8 mouse cellular contexts compared by ENCODE assay signal in genomic region chrX:71816401-71816857, GRCm38 (mm10). TPM values are rescaled to one million over a fixed set of nuclear protein-coding genes. Genes with fewer than 3 reads are reported as not detected.
DNase-seq lines count a peak whose midpoint lies in the region; ATAC-seq and TF ChIP-seq lines count a peak whose summit lies in the region.

No protein-coding gene starts in this region.

- WGBS in forebrain, embryonic 10.5 days = 24% methylated on average over 52 of the region's 52 CpGs
- WGBS in heart, embryonic 15.5 days = 14% methylated on average over 46 of the region's 52 CpGs
- 15% methylated on average over 49 of the region's 52 CpGs for WGBS in liver, embryonic 14.5 days (ENCODE audit: insufficient replicate concordance)
- whole genome bisulfite sequencing in neural tube, embryonic 11.5 days = 22% methylated on average over 31 of the region's 52 CpGs
- WGBS in stomach, postnatal 0 days = 14% methylated on average over 45 of the region's 52 CpGs

- ATAC-seq in CD4-positive, CD25-positive, alpha-beta regulatory T cell, adult 4 months = peak; percentile 90
- ATAC-seq in heart, embryonic 15.5 days (replicated peaks; ENCODE audit: insufficient number of reproducible peaks, insufficient read depth, low FRiP score, low read depth) = peak; percentile 95
- ATAC-seq in liver, embryonic 14.5 days (ENCODE audit: insufficient read depth) = peak; percentile 99
- ATAC-seq in neural tube, embryonic 11.5 days (ENCODE audit: insufficient read depth, low FRiP score, low TSS enrichment) = peak; percentile 97
- ATAC-seq in stomach, postnatal 0 days (ENCODE audit: low FRiP score, low TSS enrichment) = peak; percentile 99

- peak; percentile 37 for DNase-seq in c-Kit-negative CD71-positive TER-119-positive erythroid progenitor cells, embryonic 14.5 days (ENCODE audit: low read depth, low spot score)
- DNase-seq in forebrain, embryonic 10.5 days (ENCODE audit: extremely low spot score, low spot score) = peak; percentile 79
- peak; percentile 85 to 93 for DNase-seq in kidney, postnatal 25 days
- DNase-seq in liver, embryonic 14.5 days (ENCODE audit: low read depth in 3 of 3, low spot score in 3 of 3) = peak; percentile 59 to 60 (median 60)
- peak; percentile 89 for DNase-seq in neural tube, embryonic 11.5 days (ENCODE audit: low spot score)
- DNase-seq in stomach, postnatal 0 days (ENCODE audit: low spot score) = peak; percentile 87

- TF ChIP-seq EP300 in liver, embryonic 14.5 days (IDR thresholded peaks at IDR 0.05; ENCODE audit: low read depth) = no peak
- no peak for TF ChIP-seq EP300 in stomach, postnatal 0 days (optimal IDR thresholded peaks at IDR 0.05)

- H3K4me2 ChIP-seq in heart, embryonic 15.5 days = peak overlapping the region; percentile 56
- peak overlapping the region; percentile 70 for H3K4me2 ChIP-seq in liver, embryonic 14.5 days (ENCODE audit: low read depth)
- peak overlapping the region; percentile 43 for H3K4me2 ChIP-seq in neural tube, embryonic 11.5 days (ENCODE audit: low read depth)
- peak overlapping the region; percentile 52 for H3K4me2 ChIP-seq in stomach, postnatal 0 days (replicated peaks; ENCODE audit: low read depth)

- no peak for TF ChIP-seq CTCF in liver, embryonic 14.5 days (IDR thresholded peaks at IDR 0.05; ENCODE audit: low read depth)
- no peak for TF ChIP-seq CTCF in stomach, postnatal 0 days (IDR thresholded peaks at IDR 0.05; ENCODE audit: low read depth)

- H3K36me3 ChIP-seq in forebrain, embryonic 10.5 days (replicated peaks) = 0 out of 2 replicates have a peak, but pooled peaks cover 4% of the 10 kb centered on the region
- H3K36me3 ChIP-seq in heart, embryonic 15.5 days = no peaks in the 10 kb centered on the region
- no peaks in the 10 kb centered on the region for H3K36me3 ChIP-seq in liver, embryonic 14.5 days (replicated peaks; ENCODE audit: control insufficient read depth, insufficient read depth, low read depth)
- no peaks in the 10 kb centered on the region for H3K36me3 ChIP-seq in neural tube, embryonic 11.5 days (ENCODE audit: control insufficient read depth, insufficient read depth, low read length)
- no peaks in the 10 kb centered on the region for H3K36me3 ChIP-seq in stomach, postnatal 0 days (ENCODE audit: control insufficient read depth, insufficient read depth, low read length)

- H3K27me3 ChIP-seq in forebrain, embryonic 10.5 days (ENCODE audit: poor library complexity, severe bottlenecking) = peaks cover 4% of the 10 kb centered on the region; the same call in 1 of the 2 replicates
- H3K27me3 ChIP-seq in heart, embryonic 15.5 days = no peaks in the 10 kb centered on the region
- no peaks in the 10 kb centered on the region for H3K27me3 ChIP-seq in liver, embryonic 14.5 days (ENCODE audit: control insufficient read depth, insufficient read depth, low read length)
- no peaks in the 10 kb centered on the region for H3K27me3 ChIP-seq in neural tube, embryonic 11.5 days (ENCODE audit: control insufficient read depth, insufficient read depth, low read length)
- H3K27me3 ChIP-seq in stomach, postnatal 0 days (ENCODE audit: control insufficient read depth, insufficient read depth, low read length) = no peaks in the 10 kb centered on the region

- H3K4me3 ChIP-seq in forebrain, embryonic 10.5 days = peak overlapping the region; percentile 68
- peak overlapping the region; percentile 75 for H3K4me3 ChIP-seq in heart, embryonic 15.5 days
- peak overlapping the region; percentile 64 to 72 for H3K4me3 ChIP-seq in liver, embryonic 14.5 days (ENCODE audit: insufficient read depth in 1 of 2, low read depth in 2 of 2, low read length in 2 of 2)
- H3K4me3 ChIP-seq in neural tube, embryonic 11.5 days (ENCODE audit: low read depth, low read length) = peak overlapping the region; percentile 60
- H3K4me3 ChIP-seq in stomach, postnatal 0 days (ENCODE audit: low read depth, low read length) = peak overlapping the region; percentile 51

- H3K27ac ChIP-seq in forebrain, embryonic 10.5 days = peak overlapping the region; percentile 90
- peak overlapping the region; percentile 88 for H3K27ac ChIP-seq in heart, embryonic 15.5 days
- peak overlapping the region; percentile 65 for H3K27ac ChIP-seq in liver, embryonic 14.5 days
- H3K27ac ChIP-seq in neural tube, embryonic 11.5 days (ENCODE audit: low read depth, low read length) = 0 out of 2 replicates have a peak overlapping the region, but pooled peaks have one; percentile 49
- peak overlapping the region; percentile 83 for H3K27ac ChIP-seq in stomach, postnatal 0 days (replicated peaks)

- H3K9me3 ChIP-seq in forebrain, embryonic 10.5 days = no peaks in the 10 kb centered on the region
- H3K9me3 ChIP-seq in heart, embryonic 15.5 days (replicated peaks) = no peaks in the 10 kb centered on the region
- H3K9me3 ChIP-seq in liver, embryonic 14.5 days (ENCODE audit: control insufficient read depth, low read length) = no peaks in the 10 kb centered on the region
- no peaks in the 10 kb centered on the region for H3K9me3 ChIP-seq in neural tube, embryonic 11.5 days (ENCODE audit: control insufficient read depth, low read length)
- no peaks in the 10 kb centered on the region for H3K9me3 ChIP-seq in stomach, postnatal 0 days (ENCODE audit: control insufficient read depth, low read length)

- peak overlapping the region; percentile 76 for H3K9ac ChIP-seq in heart, embryonic 15.5 days
- H3K9ac ChIP-seq in liver, embryonic 14.5 days (replicated peaks) = peak overlapping the region; percentile 81
- H3K9ac ChIP-seq in neural tube, embryonic 11.5 days (ENCODE audit: low read length) = peak overlapping the region; percentile 66
- peak overlapping the region; percentile 55 for H3K9ac ChIP-seq in stomach, postnatal 0 days (ENCODE audit: low read length)

- peaks cover 11% of the 10 kb centered on the region; the same call in 1 of the 2 replicates for H3K4me1 ChIP-seq in forebrain, embryonic 10.5 days
- peaks cover 7% of the 10 kb centered on the region for H3K4me1 ChIP-seq in heart, embryonic 15.5 days (replicated peaks)
- peaks cover 0 to 4% of the 10 kb centered on the region in 2 experiments; a peak in 2 of 4 replicates for H3K4me1 ChIP-seq in liver, embryonic 14.5 days (replicated peaks; ENCODE audit: control insufficient read depth in 2 of 2, insufficient read depth in 2 of 2, low read length in 1 of 2)
- no peaks in the 10 kb centered on the region for H3K4me1 ChIP-seq in neural tube, embryonic 11.5 days (ENCODE audit: control insufficient read depth, insufficient read depth, low read length)
- no peaks in the 10 kb centered on the region for H3K4me1 ChIP-seq in stomach, postnatal 0 days (replicated peaks; ENCODE audit: control insufficient read depth, insufficient read depth)

RNA-seq across cellular contexts. Expression of gene Vma21, which starts 0.7 kb away (rescaled TPM):
- polyA plus RNA-seq in CD4-positive, CD25-positive, alpha-beta regulatory T cell, adult 4 months (2017; shearing (Covaris generic)) = 10 to 100 TPM; 27.1 to 31.9 TPM
- polyA plus RNA-seq in forebrain, embryonic 10.5 days (2016; fragmentation: Nextera tagmentation; extraction: Ambion mirVana) = 44.9 and 52.9 TPM in 2 replicates
- 39.5 and 45.7 TPM in 2 replicates for polyA plus RNA-seq in heart, embryonic 15.5 days (2015; fragmentation: Nextera tagmentation; extraction: Ambion mirVana)
- 3.1 and 4.1 TPM in 2 replicates for polyA plus RNA-seq in liver, embryonic 14.5 days (2012; rRNA removed)
- 23.0 and 23.4 TPM in 2 replicates for polyA plus RNA-seq in liver, embryonic 14.5 days (2014; fragmentation: Nextera tagmentation; extraction: Ambion mirVana)
- 32.0 and 36.2 TPM in 2 replicates for polyA plus RNA-seq in neural tube, embryonic 11.5 days (2014; fragmentation: Nextera tagmentation; extraction: Ambion mirVana)
- 45.9 and 50.2 TPM in 2 replicates for polyA plus RNA-seq in stomach, postnatal 0 days (2015; fragmentation: Nextera tagmentation; extraction: Ambion mirVana)

Comparison
In these comparisons a context has a peak if more than half of its experiments do, and no peak if none do; other contexts are left out.
1. Peak in every context shown above with its lines: DNase-seq, ATAC-seq, H3K4me3 ChIP-seq and H3K27ac ChIP-seq.
2. DNase-seq: peak in every context shown above with its lines; median percentile 89 in kidney, postnatal 25 days; 89 in neural tube, embryonic 11.5 days; 87 in stomach, postnatal 0 days; 79 in forebrain, embryonic 10.5 days; 60 in liver, embryonic 14.5 days; 37 in c-Kit-negative CD71-positive TER-119-positive erythroid progenitor cells, embryonic 14.5 days.